Mouse (Mus musculus) layer of hippocampus, postnatal 25 days (tissue): Measurements from ENCODE around the gene Vtcn1. TPM values are rescaled to one million over a fixed set of nuclear protein-coding genes. Genes with fewer than 3 reads are reported as not detected.
"Not testable (repeated sequence)": the region's sequence is repeated elsewhere in the genome, so short reads cannot be mapped to it uniquely, and the experiment has no call there.

Experiments used
- DNase-seq, 2 experiments: peaks; one replicate each; pipeline ENCODE4 v3.0.0; 2022; ENCODE audit warnings: mixed read lengths in 2 of 2, low spot score in 1 of 2; ENCODE audit errors: extremely low spot score in 1 of 2
- total RNA-seq, 2 experiments: library from RNA; stranded (reverse); gene quantifications; 2 replicates each; pipeline ENCODE4 v1.2.3; 2021

Vtcn1 gene
- not detected for total RNA-seq

DNA sequence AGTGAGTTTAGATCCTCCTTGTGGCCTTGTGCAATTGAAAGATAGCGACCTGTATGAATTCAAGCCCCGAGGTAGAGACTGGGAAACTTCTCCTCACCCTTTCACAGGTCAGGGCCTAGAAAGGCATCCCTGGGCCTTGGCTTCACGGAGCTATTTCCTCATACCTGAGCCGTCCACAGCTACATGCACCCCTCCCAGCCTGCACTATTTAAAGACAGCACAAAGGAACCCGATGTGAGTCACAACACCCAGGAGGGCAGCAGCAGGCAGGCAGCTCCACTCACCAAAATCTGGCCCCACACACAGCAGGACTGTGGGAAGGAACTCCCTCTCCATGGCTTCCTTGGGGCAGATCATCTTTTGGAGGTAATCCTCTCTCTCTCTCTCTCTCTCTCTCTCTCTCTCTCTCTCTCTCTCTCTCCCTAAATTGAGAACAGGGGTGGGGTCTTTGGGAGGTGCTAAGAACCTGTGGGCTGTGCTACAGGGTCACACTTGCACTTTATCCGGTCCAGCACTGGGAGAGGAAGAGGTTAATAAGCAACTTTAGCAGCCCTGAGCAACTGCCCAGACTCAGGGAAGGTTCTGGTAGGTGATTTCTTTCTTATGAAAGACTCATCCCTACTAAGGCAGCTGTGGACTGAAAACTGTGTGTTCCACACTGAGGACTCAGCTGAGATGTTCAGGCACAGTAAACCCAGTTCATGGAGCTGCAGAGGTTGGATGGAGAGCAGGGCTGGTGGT, at the start of gene Vtcn1:
Gene Vtcn1 (plus strand): TSS at position 235 of the 741 bp plus-strand sequence.
- DNase-seq: no peak

DNA sequence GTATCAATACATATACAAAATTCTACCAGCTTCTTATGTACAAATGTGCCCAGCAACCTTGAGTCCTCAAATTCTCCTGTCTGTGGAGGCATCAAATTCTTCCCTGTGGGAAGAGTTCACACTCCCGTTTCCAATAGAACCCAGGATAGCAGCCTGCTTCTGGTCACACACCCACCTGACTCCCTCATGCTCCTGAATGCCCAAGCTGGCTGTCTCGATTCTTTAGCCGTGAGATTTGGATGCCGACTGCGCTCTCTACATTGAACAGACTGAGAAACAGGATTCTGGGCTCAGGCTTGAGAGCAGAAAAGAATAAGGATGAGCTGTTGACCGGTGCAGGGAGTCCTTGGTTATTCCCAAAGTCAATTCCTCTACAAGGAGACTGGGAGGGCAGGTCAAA, 48.3 kb upstream of the Vtcn1 start:
- DNase-seq: no peak

DNA sequence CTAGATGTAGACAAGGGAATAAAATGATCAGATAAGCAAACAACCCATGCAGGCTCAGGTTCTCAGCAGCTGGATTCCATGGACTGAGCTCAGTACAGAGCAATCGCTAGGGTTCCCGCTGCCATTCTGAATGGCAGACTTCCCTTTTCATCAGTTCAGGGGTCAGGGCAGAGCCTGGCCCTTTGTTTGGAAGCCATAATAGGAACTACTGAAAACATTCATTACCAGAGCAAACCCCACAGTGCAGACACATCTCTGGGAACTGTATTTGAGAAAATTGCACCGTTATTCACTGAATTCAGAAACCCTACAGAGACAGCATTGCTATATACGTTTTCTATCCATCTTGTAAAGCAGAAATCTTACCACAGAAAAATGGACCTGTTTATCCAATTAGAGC, 47.7 kb upstream of the Vtcn1 start:
- no peak for DNase-seq

GRCm38 (mm10) chr3:100786076-100786475, 39.2 kb upstream of the Vtcn1 start:
- no peak for DNase-seq

DNA sequence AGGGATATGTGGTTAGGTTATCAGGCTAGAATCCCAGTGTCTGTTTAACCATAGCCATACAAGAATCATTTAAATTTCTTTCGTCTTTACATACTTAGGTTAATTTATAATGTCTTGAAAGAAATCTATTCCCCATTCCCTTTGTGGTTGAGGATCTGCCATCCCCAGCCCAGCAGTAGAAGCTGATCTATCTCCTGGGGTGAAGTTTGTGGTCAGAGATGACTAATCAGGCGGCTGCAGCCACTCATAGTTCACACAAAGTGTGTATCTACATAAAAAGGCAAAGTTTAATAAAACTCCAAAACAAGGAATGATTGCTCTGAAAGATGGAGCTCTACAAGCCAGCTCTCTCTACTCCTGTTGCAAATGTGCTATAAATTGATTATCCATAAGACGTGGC, 33.6 kb upstream of the Vtcn1 start:
- DNase-seq: no peak

- no peak for DNase-seq
These were observed 31.9 kb upstream of the Vtcn1 start for GRCm38 (mm10) chr3:100793345-100793744.

DNA sequence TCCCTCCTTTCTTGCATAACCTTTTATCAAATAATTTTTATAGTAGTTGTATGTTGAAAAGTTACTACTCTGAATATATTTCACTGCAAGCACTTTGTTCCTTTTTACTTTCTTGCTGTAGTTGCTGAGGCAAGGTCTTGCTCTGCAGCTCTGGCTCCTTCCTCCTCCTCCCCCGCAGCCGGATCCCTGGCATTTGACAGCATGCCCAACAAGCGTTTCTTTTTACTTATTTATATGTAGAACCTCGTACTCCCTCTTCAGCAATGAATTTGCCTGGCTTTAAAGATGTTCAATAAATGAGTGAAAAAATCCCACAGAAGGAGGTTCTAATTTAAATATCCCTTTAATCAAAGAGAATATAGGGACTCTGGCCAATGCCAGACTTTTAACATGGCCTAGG, 28.7 kb upstream of the Vtcn1 start:
- DNase-seq: no peak

DNA sequence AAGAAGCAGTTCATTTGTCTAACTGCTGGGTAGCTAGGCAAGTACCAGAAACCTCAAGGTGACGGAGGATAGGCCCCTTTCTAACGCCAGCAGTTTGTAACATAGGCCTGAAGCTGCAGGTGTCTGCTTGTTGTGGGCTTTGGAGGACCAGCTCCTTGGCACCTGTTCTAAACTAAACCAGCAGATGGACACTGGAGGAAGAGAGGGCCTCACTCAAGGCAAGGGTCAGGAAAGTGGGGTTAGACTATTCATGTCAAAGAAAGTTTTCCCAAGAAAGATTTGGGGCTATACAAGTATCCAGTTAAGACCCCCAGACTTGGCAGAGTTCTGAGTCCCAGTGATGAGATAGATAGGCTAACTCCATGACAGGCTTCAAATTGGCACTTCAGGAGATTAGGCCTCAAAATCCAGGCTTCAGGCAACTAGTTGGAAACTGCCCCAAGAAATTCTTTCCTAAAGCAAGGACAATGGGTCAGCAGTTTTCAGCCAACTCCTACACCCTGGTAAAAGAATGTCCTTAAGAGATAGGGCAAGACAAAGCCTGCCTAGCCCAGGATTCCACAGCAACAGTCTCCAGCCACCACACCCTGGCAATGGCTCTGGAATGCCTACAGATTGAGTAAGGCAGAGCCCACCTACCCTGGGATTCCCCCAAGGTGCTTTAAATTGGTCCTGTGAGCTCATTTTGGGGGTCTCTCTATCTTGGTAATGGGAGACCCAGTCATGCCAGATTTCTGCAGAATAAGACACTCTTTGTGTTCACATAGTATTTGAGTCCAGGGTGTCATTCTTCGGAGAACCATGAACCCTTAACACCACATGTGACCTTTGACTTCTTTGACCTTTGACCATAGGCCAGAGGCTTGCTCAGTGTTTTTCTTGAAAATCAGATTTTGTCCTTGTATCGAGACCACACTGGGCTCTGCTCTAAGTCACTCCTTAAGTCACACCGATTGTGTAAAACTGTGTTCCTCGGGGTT, 27.8 kb upstream of the Vtcn1 start:
- no peak for DNase-seq

DNA sequence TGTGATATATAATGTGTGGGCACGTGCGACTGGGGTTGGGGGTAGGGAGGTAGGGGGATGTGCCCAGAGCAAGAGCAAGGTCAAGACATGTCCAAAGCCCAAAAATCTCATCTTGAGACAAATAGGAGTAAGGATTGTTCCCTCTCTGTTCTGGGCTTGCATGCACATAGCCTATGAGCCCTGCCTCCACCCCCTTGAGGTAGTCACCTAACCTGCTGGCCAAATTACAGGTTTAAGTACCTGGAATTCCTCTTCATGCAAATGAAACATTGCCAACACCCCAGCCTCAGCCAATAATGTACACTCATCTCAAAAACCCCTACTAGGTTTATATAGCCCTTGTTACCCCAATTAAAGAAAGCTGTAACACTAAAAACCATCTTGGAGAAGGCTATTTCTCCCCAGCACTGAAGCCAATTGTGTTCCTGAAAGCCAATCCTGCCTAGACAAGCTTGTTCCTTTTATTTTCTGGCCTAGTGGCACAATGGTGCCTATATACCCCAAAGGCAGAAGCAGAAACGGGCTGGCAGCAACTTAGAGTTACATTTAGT, 26.3 kb upstream of the Vtcn1 start:
- no peak for DNase-seq

DNA sequence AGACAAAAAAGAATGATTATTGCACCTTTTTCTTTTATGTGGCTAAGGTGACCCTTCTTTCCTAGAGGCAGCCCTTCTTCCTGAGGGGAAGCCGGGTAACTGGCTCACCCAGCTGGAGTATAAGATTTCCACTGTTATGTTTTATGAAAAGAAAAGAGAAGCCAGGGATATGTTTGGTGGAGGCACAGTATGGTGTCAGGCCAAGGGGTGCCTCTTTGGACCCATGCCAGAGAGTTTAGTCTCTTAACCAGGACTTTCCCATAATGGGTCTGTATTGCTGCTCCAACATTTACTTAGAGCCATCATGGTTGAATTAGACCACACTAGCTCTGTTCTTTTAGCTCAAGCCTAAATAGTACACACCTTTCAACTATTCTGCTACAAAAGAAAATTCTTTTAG, 20.3 kb upstream of the Vtcn1 start:
- no peak for DNase-seq

- DNase-seq: no peak
These were observed 19.3 kb upstream of the Vtcn1 start for GRCm38 (mm10) chr3:100805925-100806324.

GRCm38 (mm10) chr3:100810461-100810860, 14.8 kb upstream of the Vtcn1 start:
- DNase-seq: no peak

- no peak for DNase-seq
These were observed 13.4 kb upstream of the Vtcn1 start for GRCm38 (mm10) chr3:100811836-100812235.

DNA sequence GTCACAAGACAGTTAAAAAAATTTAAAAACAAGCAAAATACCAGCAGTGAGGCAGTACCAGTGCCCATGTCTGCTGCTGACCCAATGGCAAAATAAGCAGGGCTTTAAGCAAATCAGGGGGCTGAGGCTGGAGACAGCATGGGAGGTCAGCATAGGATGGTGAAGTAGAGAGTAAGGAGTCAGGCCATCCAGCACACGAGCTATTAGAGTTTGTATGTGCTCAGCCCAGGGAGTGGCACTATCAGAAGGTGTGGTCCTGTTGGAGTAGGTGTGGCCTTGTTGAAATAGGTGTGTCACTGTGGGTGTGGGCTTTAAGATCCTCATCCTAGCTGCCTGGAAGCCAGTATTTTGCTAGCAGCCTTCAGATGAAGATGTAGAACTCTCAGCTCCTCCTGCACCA, 9.8 kb upstream of the Vtcn1 start:
- not testable (repeated sequence) for DNase-seq

GRCm38 (mm10) chr3:100818709-100819108, 6.5 kb upstream of the Vtcn1 start:
- no peak for DNase-seq

DNA sequence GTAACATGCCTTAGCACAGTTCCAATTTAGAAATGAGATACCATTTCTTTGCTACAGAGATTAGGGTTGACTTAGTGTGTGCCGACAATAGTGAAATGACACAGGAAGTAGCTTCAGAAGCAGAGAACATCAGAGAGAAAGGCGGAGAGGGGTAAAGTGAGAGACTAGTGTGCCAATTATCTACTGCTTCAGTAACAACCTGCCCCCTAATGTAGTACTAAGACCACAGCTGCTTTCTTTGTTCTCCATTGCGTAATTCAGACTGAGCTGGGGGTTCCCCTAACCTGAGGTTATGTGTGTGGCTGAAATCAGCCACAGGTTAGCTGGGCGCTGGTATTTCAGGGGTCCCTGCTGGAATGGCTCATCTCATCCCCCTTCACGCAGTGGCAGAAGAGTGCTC, 5.7 kb upstream of the Vtcn1 start:
- no peak for DNase-seq

DNA sequence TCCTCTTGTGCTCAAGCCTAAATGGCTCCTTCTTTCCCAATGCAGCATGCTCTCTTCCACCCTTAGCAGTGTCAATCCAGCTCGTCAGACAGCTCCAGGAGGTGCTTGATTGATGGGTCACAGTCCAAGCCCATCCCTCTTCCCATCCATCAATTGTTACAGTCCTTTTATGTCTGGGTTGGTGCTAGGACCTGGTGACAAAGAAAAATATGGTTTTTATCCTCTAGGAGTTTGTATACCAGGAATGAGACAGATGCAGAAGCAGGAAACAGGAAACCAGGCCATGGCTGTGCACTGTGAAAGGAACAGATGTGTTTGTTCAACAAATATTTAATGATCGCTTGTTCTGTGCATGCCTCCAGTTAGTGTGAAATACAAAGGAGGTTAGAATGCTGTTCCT, 4.4 kb upstream of the Vtcn1 start:
- no peak for DNase-seq

DNA sequence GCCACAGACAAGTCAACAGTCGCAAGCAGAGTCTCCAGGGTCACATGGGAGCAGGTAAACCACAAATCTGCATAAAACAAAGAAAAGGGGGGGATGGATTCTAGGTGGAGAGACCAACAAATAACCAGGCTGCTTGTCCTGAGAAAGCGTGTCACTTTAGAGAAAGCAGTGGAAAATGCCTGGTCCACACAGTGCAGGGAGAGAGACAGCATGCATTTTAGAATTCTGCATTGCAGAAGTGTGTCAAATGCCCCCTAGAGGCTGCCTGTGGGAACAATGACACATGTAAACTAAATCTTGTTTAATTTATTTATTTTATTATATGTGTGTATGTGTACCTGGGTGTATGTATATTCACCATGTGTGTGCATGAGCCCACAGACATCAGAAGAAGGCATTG, 4.0 kb upstream of the Vtcn1 start:
- no peak for DNase-seq

DNA sequence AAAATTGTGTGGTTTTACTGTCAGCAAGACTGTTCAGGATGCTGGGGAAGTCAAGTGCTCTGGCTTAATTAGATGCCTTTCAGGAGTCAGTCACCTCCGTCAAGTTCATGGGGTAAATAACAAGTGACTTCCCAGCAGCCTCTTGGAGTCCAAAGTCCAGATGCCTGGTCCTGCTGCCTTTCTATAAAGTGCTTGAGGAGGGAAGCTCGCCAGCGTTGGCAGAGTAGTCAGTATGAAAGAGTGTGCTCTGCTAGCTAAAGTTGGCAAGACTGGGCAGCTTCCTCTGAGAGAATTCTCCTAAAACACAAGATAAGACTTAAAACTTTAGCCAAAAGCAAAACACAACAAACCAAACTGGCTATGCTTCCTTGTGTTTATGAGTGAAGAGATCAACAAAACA, 18.5 kb downstream of the Vtcn1 start:
- DNase-seq: no peak

DNA sequence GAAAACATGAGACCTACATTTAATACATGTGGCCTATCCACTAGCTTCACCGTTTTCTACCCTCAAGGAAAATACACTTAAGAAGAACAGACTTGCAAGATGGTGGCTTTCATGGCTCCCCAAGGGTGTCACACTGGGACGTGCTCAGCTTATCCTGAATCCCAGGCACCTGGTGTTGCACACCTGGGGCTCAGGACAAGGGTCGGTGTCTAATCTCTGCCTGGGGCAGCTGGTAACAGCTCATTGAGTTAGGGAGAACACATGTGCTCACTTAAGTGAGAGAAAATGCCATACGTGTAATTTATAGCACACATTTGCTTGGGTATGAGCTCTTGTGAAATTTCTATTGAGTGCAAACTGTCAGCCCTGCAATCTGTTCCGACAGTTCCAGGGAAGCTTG, 19.1 kb downstream of the Vtcn1 start:
- no peak for DNase-seq

DNA sequence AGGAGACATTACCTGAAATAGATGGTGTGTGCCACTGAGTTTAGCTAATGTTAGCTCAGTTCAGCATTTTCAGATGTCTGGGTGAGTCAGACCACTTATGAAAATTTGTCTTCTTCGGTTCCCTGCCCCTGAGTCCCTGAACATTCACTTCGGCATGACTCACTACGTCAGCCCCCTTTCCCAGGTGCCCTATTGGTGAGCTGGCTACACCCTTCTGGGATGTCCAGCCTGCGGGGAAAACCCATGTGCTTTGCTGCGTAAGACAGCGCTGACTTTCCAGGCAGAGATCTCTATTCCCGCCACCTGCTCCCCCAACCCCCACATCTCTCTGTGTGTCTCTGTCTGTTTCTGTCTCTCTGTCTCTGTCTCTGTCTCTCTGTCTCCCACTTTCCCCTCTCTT, 23.1 kb downstream of the Vtcn1 start:
- DNase-seq: no peak
